Comparison of ENCODE assay signal across 33 mouse cellular contexts in genomic region chr10:26757231-26757630, GRCm38 (mm10).
"Had no signal": no experiment of that assay in that cellular context is flagged by ENCODE, and none has a peak within 500 bp of the region (broad histone marks: within the 10 kb centered on the region; RNA-seq: fewer than 3 reads in every experiment).

No protein-coding gene starts in this region.

- H3K27me3 ChIP-seq: heart, embryonic 12.5 days; heart, embryonic 13.5 days; heart, embryonic 15.5 days; hindbrain, embryonic 12.5 days; hindbrain, embryonic 13.5 days; hindbrain, embryonic 15.5 days; intestine, embryonic 15.5 days; kidney, embryonic 15.5 days had no signal

- H3K9ac ChIP-seq: heart, embryonic 12.5 days; heart, embryonic 13.5 days; heart, embryonic 15.5 days; hindbrain, embryonic 12.5 days; hindbrain, embryonic 13.5 days; hindbrain, embryonic 15.5 days; intestine, embryonic 15.5 days; kidney, embryonic 15.5 days had no signal

- H3K36me3 ChIP-seq: heart, embryonic 12.5 days; heart, embryonic 13.5 days; heart, embryonic 15.5 days; hindbrain, embryonic 10.5 days; hindbrain, embryonic 12.5 days; hindbrain, embryonic 13.5 days; hindbrain, embryonic 15.5 days; intestine, embryonic 15.5 days; kidney, embryonic 15.5 days had no signal

- H3K27ac ChIP-seq: heart, embryonic 13.5 days; heart, embryonic 15.5 days; hindbrain, embryonic 10.5 days; hindbrain, embryonic 12.5 days; hindbrain, embryonic 13.5 days; hindbrain, embryonic 15.5 days; hindbrain, postnatal 0 days; intestine, embryonic 15.5 days; kidney, embryonic 15.5 days; kidney, postnatal 0 days; layer of hippocampus, adult 2 months; left cerebral cortex, adult 2 months had no signal

- DNase-seq: heart, postnatal 10 days; heart, postnatal 14 days; heart, postnatal 36 days; heart, postnatal 4 days; kidney, adult 11 months; kidney, adult 18-20 months; kidney, adult 2 months; kidney, adult 8-10 months; kidney, postnatal 10 days; kidney, postnatal 14 days; kidney, postnatal 25 days; kidney, postnatal 36 days; kidney, postnatal 4 days; layer of hippocampus, adult 9-11 months; layer of hippocampus, postnatal 36 days had no signal

- H3K4me2 ChIP-seq: heart, embryonic 11.5 days; heart, embryonic 12.5 days; heart, embryonic 13.5 days; heart, embryonic 15.5 days; hindbrain, embryonic 12.5 days; hindbrain, embryonic 13.5 days; hindbrain, embryonic 15.5 days; intestine, embryonic 15.5 days; kidney, embryonic 15.5 days had no signal

- H3K4me3 ChIP-seq: heart, embryonic 12.5 days; heart, embryonic 13.5 days; heart, embryonic 15.5 days; hindbrain, embryonic 10.5 days; hindbrain, embryonic 12.5 days; hindbrain, embryonic 13.5 days; hindbrain, embryonic 15.5 days; intestine, embryonic 15.5 days; kidney, embryonic 15.5 days; layer of hippocampus, adult 2 months; left cerebral cortex, adult 2 months had no signal

- H3K9me3 ChIP-seq: heart, embryonic 12.5 days; heart, embryonic 13.5 days; heart, embryonic 15.5 days; hindbrain, embryonic 10.5 days; hindbrain, embryonic 12.5 days; hindbrain, embryonic 13.5 days; hindbrain, embryonic 15.5 days; intestine, embryonic 15.5 days; kidney, embryonic 15.5 days had no signal

- ATAC-seq: hindbrain, embryonic 16.5 days; hindbrain, postnatal 0 days; inflammation-experienced regulatory T-cells, adult 6 months; intestine, embryonic 15.5 days; intestine, embryonic 16.5 days; intestine, postnatal 0 days had no signal

- H3K4me1 ChIP-seq: heart, embryonic 13.5 days; hindbrain, embryonic 15.5 days; intestine, embryonic 15.5 days had no signal
